Comparison of ENCODE assay signal across 12 mouse cellular contexts in genomic region chr2:167761404-167761936, GRCm38 (mm10).
A peak's percentile ranks its signal among the peaks of the same experiment; 100 is the strongest.
DNase-seq lines count a peak whose midpoint lies in the region; TF ChIP-seq lines count a peak whose summit lies in the region.
"Had no signal": no experiment of that assay in that cellular context is flagged by ENCODE, and none has a peak within 500 bp of the region (broad histone marks: within the 10 kb centered on the region; RNA-seq: fewer than 3 reads in every experiment).

No protein-coding gene starts in this region.

- TF ChIP-seq POLR2A in embryonic fibroblast, embryonic 13.5 days (IDR thresholded peaks at IDR 0.05; ENCODE audit: low read depth, low read length), result no peak
- no peak for TF ChIP-seq POLR2A in small intestine, adult 2 months (IDR thresholded peaks at IDR 0.05; ENCODE audit: low read depth, low read length)

- no peaks in the 10 kb centered on the region for H3K36me3 ChIP-seq in small intestine, adult 2 months (ENCODE audit: control insufficient read depth, insufficient read depth, low read length)
- H3K36me3 ChIP-seq: lung, embryonic 15.5 days had no signal

- no peaks in the 10 kb centered on the region for H3K27me3 ChIP-seq in small intestine, adult 2 months (ENCODE audit: control insufficient read depth, insufficient read depth, low read length)
- H3K27me3 ChIP-seq: lung, embryonic 15.5 days had no signal

- no peak overlapping the region for H3K4me3 ChIP-seq in embryonic fibroblast, embryonic 13.5 days (ENCODE audit: insufficient read depth, low read length)
- H3K4me3 ChIP-seq in small intestine, adult 2 months (ENCODE audit: low read depth, low read length), result no peak overlapping the region
- H3K4me3 ChIP-seq: erythroblast, embryonic 14.5 days; lung, embryonic 15.5 days had no signal

- H3K27ac ChIP-seq in embryonic fibroblast, embryonic 13.5 days (ENCODE audit: insufficient read depth, low read length), result peak overlapping the region; percentile 59
- H3K27ac ChIP-seq in small intestine, adult 2 months (ENCODE audit: insufficient read depth, low read depth, low read length), result peak overlapping the region; percentile 42; the same call in 1 of the 2 replicates

- DNase-seq in heart, adult 8-10 months (ENCODE audit: low spot score), result peak; percentile 28
- DNase-seq in heart, postnatal 10 days, result no peak
- DNase-seq in ovary, adult 18-20 months (ENCODE audit: low spot score), result peak; percentile 75
- no peak for DNase-seq in ovary, postnatal 10 days (ENCODE audit: low spot score)
- no peak for DNase-seq in right cerebral cortex, adult 2 months (ENCODE audit: low spot score in 2 of 2)
- no peak for DNase-seq in thymus, postnatal 10 days (ENCODE audit: low spot score in 2 of 2)
- DNase-seq: cerebellum, adult 9-11 months; right cerebral cortex, adult 18-20 months had no signal

- WGBS in small intestine, adult 2 months, result 84% methylated on average over 17 of the region's 17 CpGs

- H3K4me1 ChIP-seq in embryonic fibroblast, embryonic 13.5 days (ENCODE audit: control insufficient read depth, insufficient read depth, low read length), result peaks cover 8% of the 10 kb centered on the region; the same call in 1 of the 2 replicates
- H3K4me1 ChIP-seq in small intestine, adult 2 months (ENCODE audit: control insufficient read depth, insufficient read depth, insufficient read length, low read length), result peaks cover 34% of the 10 kb centered on the region

- intact Hi-C loops in heart, postnatal 10 days (cut with DNase I), result loop anchor here (5.0 kb wide), 1 partner anchor 69 kb away; no protein-coding TSS in a partner anchor

- TF ChIP-seq CTCF in embryonic fibroblast, embryonic 13.5 days (IDR thresholded peaks at IDR 0.05; ENCODE audit: borderline replicate concordance, insufficient read depth, low read length), result no peak
- TF ChIP-seq CTCF in small intestine, adult 2 months (IDR thresholded peaks at IDR 0.05; ENCODE audit: extremely low read depth, insufficient read length, insufficient replicate concordance, low read depth, low read length), result no peak

Comparison
In these comparisons a context has a peak if more than half of its experiments do, and no peak if none do; other contexts are left out.
1. DNase-seq: peak in heart, adult 8-10 months (single experiment) and ovary, adult 18-20 months (single experiment); none in heart, postnatal 10 days (0 of 2), ovary, postnatal 10 days (single experiment), right cerebral cortex, adult 2 months (0 of 2) and thymus, postnatal 10 days (0 of 2).